Mouse (Mus musculus): ENCODE results near the gene Olfr374.

The Olfr374 gene

GRCm38 (mm10) chr8:72135446-72136301 is 28.8 kb downstream of the Olfr374 start:
- peak; percentile 59 for DNase-seq (ENCODE audit: low spot score in 2 of 2)

GRCm38 (mm10) chr8:72136302-72136978 is 29.6 kb downstream of the Olfr374 start:
- peak; percentile 82 to 85 for DNase-seq (ENCODE audit: low spot score in 2 of 2)

- DNase-seq (ENCODE audit: low spot score in 2 of 2): no peak
These were observed 30.6 kb downstream of the Olfr374 start for GRCm38 (mm10) chr8:72137431-72137830.

- DNase-seq (ENCODE audit: low spot score in 2 of 2): no peak
These were observed 31.6 kb downstream of the Olfr374 start for GRCm38 (mm10) chr8:72138456-72138855.

GRCm38 (mm10) chr8:72143256-72143824 is 36.5 kb downstream of the Olfr374 start:
- DNase-seq (ENCODE audit: low spot score in 2 of 2): no peak

GRCm38 (mm10) chr8:72144345-72144975 is 37.6 kb downstream of the Olfr374 start:
- DNase-seq (ENCODE audit: low spot score in 2 of 2): no peak

GRCm38 (mm10) chr8:72145511-72145910 is 38.7 kb downstream of the Olfr374 start:
- DNase-seq (ENCODE audit: low spot score in 2 of 2): no peak

- no peak for DNase-seq (ENCODE audit: low spot score in 2 of 2)
These were observed 39.2 kb downstream of the Olfr374 start for GRCm38 (mm10) chr8:72146056-72146455.

- DNase-seq (ENCODE audit: low spot score in 2 of 2): no peak
These were observed 39.7 kb downstream of the Olfr374 start for GRCm38 (mm10) chr8:72146556-72146955.

GRCm38 (mm10) chr8:72147266-72147665 is 40.4 kb downstream of the Olfr374 start:
- DNase-seq (ENCODE audit: low spot score in 2 of 2): no peak

- no peak for DNase-seq (ENCODE audit: low spot score in 2 of 2)
These were observed 42.2 kb downstream of the Olfr374 start for GRCm38 (mm10) chr8:72149056-72149455.

- DNase-seq (ENCODE audit: low spot score in 2 of 2): no peak
These were observed 44.7 kb downstream of the Olfr374 start for GRCm38 (mm10) chr8:72151418-72152078.

GRCm38 (mm10) chr8:72153382-72153781 is 46.5 kb downstream of the Olfr374 start:
- DNase-seq (ENCODE audit: low spot score in 2 of 2): no peak

GRCm38 (mm10) chr8:72158096-72158495 is 51.3 kb downstream of the Olfr374 start:
- no peak for DNase-seq (ENCODE audit: low spot score in 2 of 2)

GRCm38 (mm10) chr8:72158726-72159125 is 51.9 kb downstream of the Olfr374 start:
- no peak for DNase-seq (ENCODE audit: low spot score in 2 of 2)

- DNase-seq (ENCODE audit: low spot score in 2 of 2): peak in 1 of 2 experiments; percentile 28
These were observed 53.2 kb downstream of the Olfr374 start for GRCm38 (mm10) chr8:72160007-72160406.

- peak; percentile 99 to 100 for DNase-seq (ENCODE audit: low spot score in 2 of 2)
These were observed 54.2 kb downstream of the Olfr374 start, which contains the start of gene Rab8a for GRCm38 (mm10) chr8:72160707-72161697. Gene Rab8a (plus strand): TSS chr8:72161200.

GRCm38 (mm10) chr8:72162821-72163220 is 56.0 kb downstream of the Olfr374 start:
- peak; percentile 14 to 23 for DNase-seq (ENCODE audit: low spot score in 2 of 2)
